Mouse (Mus musculus): ENCODE data around the gene Dnah17.

GRCm38 (mm10) chr11:118170333-118170732 is 39.9 kb upstream of the Dnah17 start:
- TF ChIP-seq CTCF (IDR thresholded peaks at IDR 0.05; ENCODE audit: extremely low read depth, insufficient read depth, insufficient read length, insufficient replicate concordance) (no peak), POLR2A (IDR thresholded peaks at IDR 0.05; ENCODE audit: low read depth, low read length) (no peak)
